Mouse (Mus musculus) midbrain, postnatal 0 days (tissue): ENCODE measurements around the gene Dglucy. TPM values are rescaled to one million over a fixed set of nuclear protein-coding genes. Genes with fewer than 3 reads are reported as not detected.
A peak's percentile ranks its signal among the peaks of the same experiment; 100 is the strongest.

ENCODE experiments used
- ATAC-seq: fragments of 200-750 bp; cut with Nextera tagmentation; 2 replicates; pipeline ENCODE4 v1.8.0; 2017; ENCODE audit warnings: moderate number of reproducible peaks, mild to moderate bottlenecking, moderate TSS enrichment, moderate library complexity; ENCODE audit not compliant: low FRiP score
- DNase-seq: peaks from one replicate; pipeline ENCODE4 v3.0.0-alpha.2; 2015; ENCODE audit warnings: low spot score
- H3K27ac ChIP-seq: fragments of 300-500 bp; sonication (generic); 2 replicates; pipeline ENCODE4 v1.5.1; 2014; ENCODE audit warnings: low read depth, mild to moderate bottlenecking, low read length, mixed read lengths
- H3K27me3 ChIP-seq: fragments of 300-500 bp; sonication (generic); 2 replicates; pipeline ENCODE4 v1.6.1; 2014; ENCODE audit warnings: low read length, control low read depth, mixed read lengths; ENCODE audit not compliant: insufficient read depth
- H3K36me3 ChIP-seq: fragments of 300-500 bp; sonication (generic); 2 replicates; pipeline ENCODE4 v1.6.1; 2014; ENCODE audit warnings: low read length, control low read depth, mixed read lengths; ENCODE audit not compliant: insufficient read depth
- H3K4me1 ChIP-seq: fragments of 300-500 bp; sonication (generic); 2 replicates; pipeline ENCODE4 v1.6.1; 2014; ENCODE audit warnings: mild to moderate bottlenecking, control low read depth, antibody characterized with exemption, low read length, mixed read lengths; ENCODE audit not compliant: insufficient read depth
- H3K4me2 ChIP-seq: fragments of 300-500 bp; sonication (generic); 2 replicates; pipeline ENCODE4 v1.6.1; 2014; ENCODE audit warnings: low read depth, mild to moderate bottlenecking, low read length, mixed read lengths; ENCODE audit not compliant: poor library complexity, severe bottlenecking
- H3K4me3 ChIP-seq: fragments of 300-500 bp; sonication (generic); 2 replicates; pipeline ENCODE4 v1.5.1; 2014; ENCODE audit warnings: low read depth, mild to moderate bottlenecking, low read length, moderate library complexity
- H3K9ac ChIP-seq: fragments of 300-500 bp; sonication (generic); replicated peaks from 2 replicates; pipeline ENCODE4 v1.6.1; 2014; ENCODE audit warnings: mild to moderate bottlenecking, low read length, moderate library complexity, mixed read lengths; ENCODE audit not compliant: poor library complexity, severe bottlenecking
- H3K9me3 ChIP-seq: fragments of 300-500 bp; sonication (generic); 2 replicates; pipeline ENCODE4 v1.6.1; 2016; ENCODE audit warnings: low read length, control low read depth
- CTCF ChIP-seq: IDR thresholded peaks from 2 replicates; pipeline ENCODE4 v1.5.1; 2016; ENCODE audit warnings: antibody characterized with exemption, mild to moderate bottlenecking
- WGBS: fragments of 180-500 bp; shearing (Covaris S2); extraction: QIAGEN DNeasy Blood & Tissue Kit; methylation state at CpG from one replicate; pipeline ENCODE4 v1.1.7; 2014; 5-methylcytosine and 5-hydroxymethylcytosine counted together
- polyA plus RNA-seq: library from polyadenylated mRNA; unstranded; fragments of >200 nt; fragmentation: Nextera tagmentation; extraction: Ambion mirVana; gene quantifications from 2 replicates; pipeline ENCODE4 v1.2.1, GENCODE M21; 2015
- total RNA-seq: library from RNA; depleted of rRNA; stranded (reverse); fragments of >200 nt; gene quantifications from 2 replicates; pipeline ENCODE4 v1.2.3, GENCODE M21; 2014

Dglucy gene
- total and polyA plus RNA-seq, 2 experiments from 2014 or later: 2.2 to 3.6 TPM

DNA sequence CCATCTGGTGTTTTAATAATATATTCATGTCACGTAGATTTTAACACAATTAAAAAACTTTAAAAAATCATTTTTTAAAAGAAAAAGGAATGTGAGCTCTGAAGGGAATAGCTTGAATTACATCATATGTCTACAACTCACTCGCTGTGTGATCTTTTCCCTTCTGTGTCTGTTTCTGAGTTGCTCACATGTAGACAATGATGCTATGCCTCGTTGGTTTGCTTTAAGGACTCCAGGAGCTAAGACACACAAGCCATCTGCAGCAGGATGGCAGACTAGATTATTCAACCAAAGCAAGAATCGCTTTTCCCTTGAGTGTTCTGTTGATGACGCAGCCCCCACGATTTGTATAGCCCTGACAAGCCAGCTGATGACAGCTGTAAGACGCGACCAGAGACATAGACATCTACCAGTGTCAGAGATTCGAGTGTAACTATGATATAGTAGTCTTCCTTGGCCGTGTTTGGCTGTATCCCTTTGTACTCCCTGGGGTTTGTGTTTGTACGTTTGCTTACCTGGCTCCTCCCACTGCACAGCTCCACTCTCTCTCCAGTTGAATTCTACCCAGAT, 86.7 kb downstream of the Dglucy start:
- WGBS: 71% methylated on average over 11 of the region's 11 CpGs
- ATAC-seq: no peak
- no peak overlapping the region for H3K27ac ChIP-seq
- H3K4me2 ChIP-seq: no peak overlapping the region
- no peak for TF ChIP-seq CTCF
- no peaks in the 10 kb centered on the region for H3K9me3 ChIP-seq
- H3K27me3 ChIP-seq: no peaks in the 10 kb centered on the region
- peak; percentile 40 for DNase-seq
- H3K4me1 ChIP-seq: no peaks in the 10 kb centered on the region
- no peaks in the 10 kb centered on the region for H3K36me3 ChIP-seq
- H3K4me3 ChIP-seq: no peak overlapping the region
- H3K9ac ChIP-seq: no peak overlapping the region

DNA sequence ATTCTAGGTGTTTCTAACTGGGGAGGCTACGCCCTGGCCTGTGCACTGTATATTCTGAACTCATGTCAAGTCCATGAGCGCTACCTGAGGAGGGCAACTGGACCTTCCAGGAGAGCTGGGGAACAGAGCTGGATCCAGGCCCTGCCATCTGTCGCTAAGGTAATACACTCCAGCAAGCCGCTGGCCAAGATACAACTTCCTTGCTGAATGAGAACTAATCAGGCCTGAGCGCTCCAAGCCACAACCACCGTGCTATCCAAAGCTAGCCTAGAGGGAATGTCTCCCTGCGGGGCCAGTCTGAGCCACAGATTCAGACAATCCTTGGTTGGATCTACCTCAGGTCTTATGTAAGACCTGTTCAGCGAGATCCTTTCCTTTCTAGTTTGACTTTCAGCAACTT, 88.2 kb downstream of the Dglucy start:
- Histone ChIP-seq H3K4me1 (no peaks in the 10 kb centered on the region), H3K36me3 (no peaks in the 10 kb centered on the region), H3K4me3 (no peak overlapping the region), H3K27ac (no peak overlapping the region), H3K9me3 (no peaks in the 10 kb centered on the region), H3K27me3 (no peaks in the 10 kb centered on the region), H3K4me2 (no peak overlapping the region), H3K9ac (no peak overlapping the region)
- DNase-seq: peak; percentile 34
- no peak for ATAC-seq
- no peak for TF ChIP-seq CTCF
- WGBS: 86% methylated on average over 8 of the region's 8 CpGs

DNA sequence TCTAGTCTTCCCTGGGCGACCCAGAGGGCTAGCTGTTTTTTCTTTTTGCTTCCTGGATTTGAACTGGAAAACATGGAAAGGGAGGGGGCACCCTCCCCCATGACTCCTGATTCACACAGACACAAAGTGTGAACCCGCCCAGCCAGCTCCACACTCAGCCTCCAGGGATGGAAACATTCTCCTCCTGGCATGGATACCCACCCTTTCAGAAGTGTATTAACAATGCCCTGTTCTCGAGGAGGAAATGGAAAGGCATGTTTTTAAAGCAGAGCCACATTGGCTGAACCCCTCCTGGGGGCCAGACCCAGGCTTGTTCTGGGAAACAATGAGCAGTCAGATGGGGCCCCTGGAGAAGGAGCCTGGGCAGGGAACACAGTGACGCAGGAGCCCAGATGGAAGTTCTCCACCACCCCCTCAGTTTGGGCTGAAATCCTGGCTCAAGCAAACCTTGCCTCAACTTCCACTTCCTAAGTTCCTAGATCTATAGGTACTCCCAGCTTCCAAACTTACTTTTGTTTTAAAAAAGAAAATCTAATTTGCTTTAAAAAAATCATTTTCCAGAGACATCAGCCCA, 89.3 kb downstream of the Dglucy start:
- 68% methylated on average over 4 of the region's 4 CpGs for WGBS
- no peak for ATAC-seq
- no peak for TF ChIP-seq CTCF

DNA sequence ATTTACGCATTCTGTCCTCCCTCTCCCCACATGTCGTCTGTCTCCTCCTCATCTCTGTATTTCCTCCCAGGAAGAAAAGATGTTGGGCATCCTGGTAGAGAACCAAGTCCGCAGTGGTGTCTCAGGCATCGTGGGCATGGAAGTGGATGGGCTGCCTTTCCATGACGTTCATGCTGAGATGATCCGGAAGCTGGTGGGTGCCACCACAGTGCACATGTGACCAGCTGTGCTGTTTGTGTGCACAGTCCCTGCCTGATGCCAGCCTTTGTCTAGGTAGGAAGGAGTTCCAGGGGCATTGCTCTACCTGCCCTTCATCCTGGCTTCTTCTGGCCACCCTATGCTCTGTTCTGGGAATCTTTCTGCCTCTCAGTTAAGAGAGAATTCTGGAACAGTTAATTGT, 92.4 kb downstream of the Dglucy start:
- no peaks in the 10 kb centered on the region for H3K9me3 ChIP-seq
- H3K4me3 ChIP-seq: no peak overlapping the region
- WGBS: 89% methylated on average over 6 of the region's 6 CpGs
- no peak overlapping the region for H3K27ac ChIP-seq
- no peak overlapping the region for H3K4me2 ChIP-seq
- no peak overlapping the region for H3K9ac ChIP-seq
- ATAC-seq: no peak
- no peak for DNase-seq
- no peaks in the 10 kb centered on the region for H3K4me1 ChIP-seq
- no peaks in the 10 kb centered on the region for H3K27me3 ChIP-seq
- no peaks in the 10 kb centered on the region for H3K36me3 ChIP-seq
- no peak for TF ChIP-seq CTCF

More for the DNA sequence above, 89.3 kb downstream of the Dglucy start:
- no peak for DNase-seq
- Histone ChIP-seq H3K9me3 (no peaks in the 10 kb centered on the region), H3K27ac (no peak overlapping the region), H3K4me3 (no peak overlapping the region), H3K27me3 (no peaks in the 10 kb centered on the region), H3K36me3 (no peaks in the 10 kb centered on the region), H3K4me2 (no peak overlapping the region), H3K4me1 (no peaks in the 10 kb centered on the region), H3K9ac (no peak overlapping the region)

DNA sequence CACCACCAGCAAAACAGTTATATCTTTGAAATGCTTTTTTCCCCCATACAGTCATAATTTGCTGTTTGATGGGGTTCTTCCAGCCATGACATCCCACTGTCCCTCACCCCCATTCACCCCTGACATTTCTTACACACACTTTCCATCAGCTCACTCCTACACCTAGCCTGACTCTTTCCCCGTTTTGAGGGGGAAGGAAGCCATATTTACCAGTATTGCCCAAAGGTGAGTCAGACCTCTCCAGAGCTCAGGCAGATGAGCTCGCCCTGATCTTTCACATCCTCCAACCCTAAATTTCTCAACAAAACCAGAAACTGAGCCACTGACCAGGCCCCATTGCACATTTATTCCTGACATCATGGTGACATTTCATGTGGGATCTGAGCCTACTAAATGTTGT, 93.0 kb downstream of the Dglucy start:
- Histone ChIP-seq H3K27ac (no peak overlapping the region), H3K9ac (no peak overlapping the region), H3K4me1 (no peaks in the 10 kb centered on the region), H3K9me3 (no peaks in the 10 kb centered on the region), H3K36me3 (no peaks in the 10 kb centered on the region), H3K4me3 (no peak overlapping the region), H3K4me2 (no peak overlapping the region), H3K27me3 (no peaks in the 10 kb centered on the region)
- DNase-seq (no peak), ATAC-seq (no peak)
- TF ChIP-seq CTCF: no peak
- 90% methylated on average over 2 of the region's 2 CpGs for WGBS

DNA sequence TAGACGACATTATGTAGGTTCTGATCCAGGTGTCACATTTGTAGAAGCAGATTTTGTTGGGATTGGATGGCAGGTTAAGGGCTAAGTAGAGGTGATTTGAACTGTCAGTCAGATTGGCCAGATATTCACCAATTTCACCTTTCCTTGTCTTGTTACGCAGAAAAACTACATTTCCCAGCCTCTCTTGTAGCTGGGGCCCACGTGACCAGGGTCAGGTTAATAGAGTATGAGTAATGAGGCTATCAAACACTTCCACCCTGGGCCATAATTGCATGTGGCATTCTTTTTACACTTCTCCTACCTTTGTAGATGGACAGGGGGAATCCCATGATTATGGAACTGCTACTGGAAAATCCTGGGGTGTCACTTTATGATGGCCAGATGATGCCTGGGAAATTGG, 94.8 kb downstream of the Dglucy start:
- no peak for ATAC-seq
- Histone ChIP-seq H3K27ac (no peak overlapping the region), H3K4me2 (no peak overlapping the region), H3K4me1 (no peaks in the 10 kb centered on the region), H3K27me3 (no peaks in the 10 kb centered on the region), H3K36me3 (peaks cover 6% of the 10 kb centered on the region), H3K9ac (no peak overlapping the region), H3K4me3 (no peak overlapping the region), H3K9me3 (no peaks in the 10 kb centered on the region)
- no peak for TF ChIP-seq CTCF
- DNase-seq: no peak
- WGBS: 86% methylated on average over 3 of the region's 3 CpGs
